Mouse (Mus musculus) C2C12 (cell line): ENCODE results near the gene Uhrf1. TPM values are rescaled to one million over a fixed set of nuclear protein-coding genes. Genes with fewer than 3 reads are reported as not detected.
A peak's percentile ranks its signal among the peaks of the same experiment; 100 is the strongest.

Experiments
- H3K27me3 ChIP-seq: one replicate; pipeline ENCODE4 v1.6.1; 2011; ENCODE audit not compliant: control insufficient read depth, insufficient read depth, insufficient read length
- H3K36me3 ChIP-seq: one replicate; pipeline ENCODE4 v1.6.1; 2011; ENCODE audit not compliant: control insufficient read depth, insufficient read depth
- H3K4me3 ChIP-seq: one replicate; pipeline ENCODE4 v1.5.1; 2011; ENCODE audit warnings: mild to moderate bottlenecking, control low read depth; ENCODE audit not compliant: poor library complexity, insufficient read depth, severe bottlenecking
- H3K79me2 ChIP-seq: one replicate; pipeline ENCODE4 v1.6.1; 2011; ENCODE audit not compliant: control insufficient read depth, insufficient read depth
- H3K79me3 ChIP-seq: one replicate; pipeline ENCODE4 v1.6.1; 2011; ENCODE audit warnings: low read depth, control low read depth
- H3ac ChIP-seq: one replicate; pipeline ENCODE3; 2011; ENCODE audit warnings: low read depth; ENCODE audit not compliant: control insufficient read depth, insufficient read length
- CEBPB ChIP-seq: IDR thresholded peaks from one replicate; pipeline ENCODE4 v1.6.1; 2011; ENCODE audit warnings: low read depth, mild to moderate bottlenecking, control low read depth, moderate library complexity
- CTCF ChIP-seq: IDR thresholded peaks from one replicate; pipeline ENCODE4 v1.5.1; 2011; ENCODE audit not compliant: control insufficient read depth, insufficient read depth, insufficient read length
- FOSL1 ChIP-seq: IDR thresholded peaks from one replicate; pipeline ENCODE4 v1.8.0; 2011; ENCODE audit warnings: mild to moderate bottlenecking, low read length; ENCODE audit not compliant: poor library complexity, insufficient read depth, severe bottlenecking
- MAX ChIP-seq: IDR thresholded peaks from one replicate; pipeline ENCODE4 v1.6.1; 2011; ENCODE audit warnings: mild to moderate bottlenecking, control low read depth
- MYOD1 ChIP-seq: IDR thresholded peaks from one replicate; pipeline ENCODE4 v1.6.1; 2011; ENCODE audit warnings: low read depth; ENCODE audit not compliant: control insufficient read depth, insufficient read length
- MYOG ChIP-seq: IDR thresholded peaks from one replicate; pipeline ENCODE4 v1.6.1; 2011; ENCODE audit not compliant: control insufficient read depth, insufficient read length; ENCODE audit errors: extremely low read depth
- USF1 ChIP-seq: IDR thresholded peaks from one replicate; pipeline ENCODE4 v1.6.1; 2011; ENCODE audit warnings: low read depth, mild to moderate bottlenecking, control low read depth, moderate library complexity
- polyA plus RNA-seq: library from polyadenylated mRNA; unstranded; fragments of >200 nt; fragmentation: generic; extraction: Trizol; gene quantifications from one replicate; pipeline ENCODE4 v1.2.1, GENCODE M21; 2012; ENCODE audit warnings: missing spikeins

Gene Uhrf1
- polyA plus RNA-seq, 1 experiment = 93.0 TPM

DNA sequence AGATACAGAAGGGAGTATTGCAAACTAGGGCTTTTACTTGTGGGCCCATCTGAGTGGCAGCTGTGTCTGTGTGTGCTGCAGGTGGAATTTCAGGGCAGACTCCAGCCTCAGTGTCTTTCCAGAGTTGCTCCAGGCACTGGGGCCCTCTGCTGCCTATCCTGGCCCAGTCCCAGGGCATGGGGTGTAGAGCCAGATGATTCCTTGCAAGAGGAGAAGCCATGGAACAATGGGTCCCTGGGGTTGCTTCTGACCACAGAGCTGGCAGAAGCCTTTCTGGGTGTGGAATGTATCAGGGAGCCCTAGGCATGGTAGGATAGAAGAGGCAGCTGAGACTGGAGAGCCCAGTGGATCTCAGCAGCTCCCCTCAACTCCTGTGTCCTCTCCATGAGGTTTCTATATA, 28.1 kb downstream of the Uhrf1 start:
- Histone ChIP-seq H3K36me3 (no peaks in the 10 kb centered on the region), H3ac (no peak overlapping the region), H3K27me3 (no peaks in the 10 kb centered on the region), H3K4me3 (no peak overlapping the region), H3K79me2 (peaks cover 39% of the 10 kb centered on the region), H3K79me3 (peaks cover 4% of the 10 kb centered on the region)
- no peak for TF ChIP-seq MYOG
- no peak for TF ChIP-seq CTCF
- no peak for TF ChIP-seq CEBPB
- TF ChIP-seq MYOD1 = no peak
- TF ChIP-seq USF1 = no peak
- TF ChIP-seq MAX = no peak
- no peak for TF ChIP-seq FOSL1

DNA sequence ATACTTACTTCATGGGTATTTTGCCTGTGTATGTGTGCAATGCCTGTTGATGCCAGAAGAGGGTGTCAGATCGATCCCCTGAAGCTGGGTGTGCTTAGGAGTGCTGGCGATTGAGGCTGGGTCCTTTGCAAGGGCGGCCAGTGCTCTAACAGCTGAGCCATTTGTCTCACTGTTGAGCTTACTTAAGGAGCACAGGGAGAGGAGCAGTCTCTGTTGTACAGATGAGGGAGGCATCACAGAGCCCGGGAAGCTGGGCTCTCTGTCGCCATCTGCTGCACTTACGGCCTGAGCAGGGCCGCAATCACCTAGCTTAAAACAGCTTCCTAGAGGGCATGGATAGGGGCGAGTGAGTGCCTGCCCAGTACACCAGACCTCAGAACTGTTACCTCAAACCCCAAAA, 29.9 kb downstream of the Uhrf1 start:
- H3K36me3 ChIP-seq = no peaks in the 10 kb centered on the region
- peaks cover 2% of the 10 kb centered on the region for H3K79me3 ChIP-seq
- peaks cover 30% of the 10 kb centered on the region for H3K79me2 ChIP-seq
- TF ChIP-seq MYOG (no peak), CEBPB (no peak), USF1 (no peak)
- H3ac ChIP-seq = no peak overlapping the region
- H3K4me3 ChIP-seq = no peak overlapping the region
- H3K27me3 ChIP-seq = no peaks in the 10 kb centered on the region

DNA sequence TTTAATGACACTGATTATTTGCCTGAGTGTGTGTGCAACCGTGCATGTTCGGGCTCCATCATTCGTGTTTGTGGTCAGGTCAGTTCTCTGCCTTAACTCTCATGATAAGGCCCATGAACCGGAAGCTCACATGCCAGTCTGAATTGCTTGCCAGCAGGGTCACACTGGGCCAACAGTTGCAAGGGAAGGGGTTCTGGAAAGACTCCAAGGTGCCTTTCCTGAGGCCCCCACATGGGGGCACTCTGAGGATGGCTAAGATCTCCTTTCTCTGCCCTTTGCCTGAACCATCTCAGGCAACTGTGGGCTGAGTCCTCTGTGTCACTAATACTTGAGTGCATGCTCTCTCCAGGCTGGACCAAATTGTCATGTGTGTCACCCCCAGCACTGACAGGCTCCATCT, 34.1 kb downstream of the Uhrf1 start:
- H3ac ChIP-seq = no peak overlapping the region
- no peaks in the 10 kb centered on the region for H3K79me3 ChIP-seq
- no peak overlapping the region for H3K4me3 ChIP-seq
- no peak for TF ChIP-seq MAX
- peak; percentile 30 for TF ChIP-seq CTCF
- H3K27me3 ChIP-seq = no peaks in the 10 kb centered on the region
- H3K36me3 ChIP-seq = no peaks in the 10 kb centered on the region
- H3K79me2 ChIP-seq = peaks cover 9% of the 10 kb centered on the region

DNA sequence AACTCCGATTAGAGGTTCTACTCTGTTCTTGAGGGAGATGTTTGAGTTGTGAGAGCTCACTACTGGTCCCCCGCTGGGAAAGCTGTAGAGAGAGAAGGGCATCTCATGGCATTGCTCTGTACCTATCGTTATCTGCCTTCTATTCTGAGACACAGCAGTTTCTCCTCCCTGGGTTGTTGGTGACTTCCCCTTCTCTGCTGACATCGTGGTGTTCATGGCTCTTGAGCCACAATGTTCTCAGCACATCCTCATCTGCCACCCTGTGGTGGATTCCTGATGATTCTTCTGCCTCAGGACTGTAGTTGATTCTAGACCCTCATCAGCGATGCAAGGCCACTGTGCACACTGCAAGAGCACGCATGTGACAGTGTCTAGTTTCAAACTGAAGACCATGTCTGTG, 34.7 kb downstream of the Uhrf1 start:
- TF ChIP-seq CTCF (no peak), MYOG (no peak), FOSL1 (no peak), CEBPB (no peak), MAX (no peak), USF1 (no peak), MYOD1 (no peak)
- H3K36me3 ChIP-seq = no peaks in the 10 kb centered on the region

DNA sequence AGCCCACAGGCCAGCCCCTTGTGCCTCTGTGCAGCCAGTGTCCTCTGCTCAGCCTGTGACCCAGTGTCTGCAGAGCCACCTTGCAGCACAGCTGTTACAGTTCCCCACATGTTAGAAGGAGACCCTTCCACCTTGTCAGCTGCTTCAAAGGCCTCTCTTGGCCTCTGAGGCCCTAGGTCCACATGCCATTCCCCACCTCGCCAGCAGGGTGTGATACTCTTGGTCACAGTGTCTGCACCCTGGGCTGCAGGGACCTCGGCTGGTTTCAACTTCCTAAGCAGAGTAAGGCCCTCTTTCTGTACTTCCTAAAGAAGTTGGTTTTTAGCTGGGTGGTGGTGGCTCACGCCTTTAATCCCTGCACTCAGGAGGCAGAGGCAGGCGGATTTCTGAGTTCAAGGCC, 35.8 kb downstream of the Uhrf1 start:
- Histone ChIP-seq H3K79me3 (no peaks in the 10 kb centered on the region), H3K27me3 (no peaks in the 10 kb centered on the region), H3ac (no peak overlapping the region), H3K79me2 (no peaks in the 10 kb centered on the region), H3K4me3 (no peak overlapping the region), H3K36me3 (no peaks in the 10 kb centered on the region)
- TF ChIP-seq CTCF (peak; percentile 2), MAX (no peak), USF1 (no peak), MYOG (no peak), MYOD1 (no peak)

More for the DNA sequence above, 34.7 kb downstream of the Uhrf1 start:
- H3K79me2 ChIP-seq = peaks cover 3% of the 10 kb centered on the region
- no peak overlapping the region for H3K4me3 ChIP-seq
- no peaks in the 10 kb centered on the region for H3K27me3 ChIP-seq
- H3K79me3 ChIP-seq = no peaks in the 10 kb centered on the region
- no peak overlapping the region for H3ac ChIP-seq

DNA sequence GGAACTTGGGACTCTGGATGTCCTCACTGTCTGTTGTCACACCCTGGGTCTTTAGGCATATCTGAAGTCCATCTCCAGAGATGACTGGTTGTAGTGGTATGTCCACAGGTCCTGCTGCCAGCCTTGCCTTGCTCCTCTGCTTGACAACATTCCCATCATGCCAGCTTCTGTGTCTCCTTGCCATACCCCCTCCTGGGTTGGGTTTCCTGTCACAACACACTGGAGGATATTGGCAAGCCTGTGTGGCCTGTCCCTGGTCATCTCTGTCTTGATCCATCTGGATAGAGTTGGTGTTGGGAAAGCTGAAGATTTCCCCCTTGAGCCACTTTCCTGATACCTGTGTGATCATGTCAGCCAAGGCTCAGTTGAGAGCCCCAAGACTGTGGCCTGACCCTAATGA, 37.6 kb downstream of the Uhrf1 start:
- H3K4me3 ChIP-seq = no peak overlapping the region
- H3ac ChIP-seq = no peak overlapping the region
- no peaks in the 10 kb centered on the region for H3K79me3 ChIP-seq
- no peaks in the 10 kb centered on the region for H3K27me3 ChIP-seq
- TF ChIP-seq USF1 (no peak), MYOG (no peak), FOSL1 (no peak), CEBPB (no peak), MAX (no peak), CTCF (no peak), MYOD1 (no peak)
- H3K79me2 ChIP-seq = no peaks in the 10 kb centered on the region
- no peaks in the 10 kb centered on the region for H3K36me3 ChIP-seq
